7 mouse cellular contexts compared by ENCODE assay signal in the genomic region with DNA sequence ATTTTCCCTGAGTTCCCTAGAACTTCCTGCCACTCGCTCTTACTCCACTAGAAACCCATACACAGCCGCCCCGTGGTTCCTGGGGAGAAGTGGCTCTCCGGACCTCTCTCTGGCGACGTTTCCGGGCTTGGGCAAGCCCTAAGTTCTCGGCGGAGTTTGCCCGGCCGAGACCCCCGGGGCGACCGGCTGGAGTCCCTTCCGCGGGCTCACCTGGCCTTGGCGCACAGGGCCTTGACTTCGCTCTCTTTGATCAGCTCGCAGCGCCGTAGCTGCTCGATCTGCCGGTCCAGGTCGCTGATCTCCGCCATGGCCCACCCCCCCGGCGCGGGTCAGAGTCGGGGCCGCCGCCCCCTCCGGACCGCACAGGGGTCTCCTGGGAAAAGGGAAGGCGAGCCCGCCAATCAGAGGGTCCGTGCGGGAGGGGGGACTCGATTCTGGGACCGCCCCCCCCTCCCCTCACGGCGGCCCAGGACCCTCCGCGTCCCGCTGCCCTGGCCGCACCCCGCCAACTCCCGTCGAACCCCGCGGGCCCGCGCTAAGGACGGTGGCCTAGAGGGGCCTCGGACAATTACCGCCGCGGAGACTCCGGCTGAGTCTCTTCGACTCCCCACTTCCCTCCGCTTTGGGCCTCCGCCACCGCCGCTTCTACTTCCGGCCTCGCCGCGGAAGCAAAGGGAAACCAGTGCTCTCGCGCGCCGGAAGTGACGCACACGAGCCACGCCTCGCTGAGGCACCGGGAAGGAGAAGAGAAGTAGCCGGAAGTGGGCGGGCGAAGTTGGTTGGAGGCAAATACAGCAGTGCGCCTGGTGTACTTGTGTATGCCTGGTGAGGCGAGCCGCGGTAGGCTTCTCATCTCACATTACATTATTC. TPM values are rescaled to one million over a fixed set of nuclear protein-coding genes. Genes with fewer than 3 reads are reported as not detected.
A peak's percentile ranks its signal among the peaks of the same experiment; 100 is the strongest.
DNase-seq lines count a peak whose midpoint lies in the region; ATAC-seq lines count a peak whose summit lies in the region.

Ppp4c (minus strand) TSS at position 646 of the 870 bp plus-strand sequence.

- peak within 1 kb of the TSS; percentile 91 for H3K27ac ChIP-seq in embryonic facial prominence, embryonic 11.5 days (replicated peaks; ENCODE audit: low read depth, low read length)
- H3K27ac ChIP-seq in limb, embryonic 11.5 days (replicated peaks; ENCODE audit: low read depth, low read length) = peak within 1 kb of the TSS; percentile 96
- H3K27ac ChIP-seq in midbrain, embryonic 14.5 days (replicated peaks; ENCODE audit: low read depth, low read length) = peak within 1 kb of the TSS; percentile 92

- H3K4me1 ChIP-seq in embryonic facial prominence, embryonic 11.5 days (ENCODE audit: control insufficient read depth, insufficient read depth, low read length) = no peaks in the 10 kb centered on the region; the same call in 1 of the 2 replicates
- H3K4me1 ChIP-seq in limb, embryonic 11.5 days (ENCODE audit: control insufficient read depth, insufficient read depth, low read length) = peaks cover 11% of the 10 kb centered on the region
- peaks cover 17% of the 10 kb centered on the region for H3K4me1 ChIP-seq in midbrain, embryonic 14.5 days (ENCODE audit: control insufficient read depth, insufficient read depth, low read length)

- peak within 1 kb of the TSS; percentile 57 for H3K4me2 ChIP-seq in embryonic facial prominence, embryonic 11.5 days (ENCODE audit: low read depth, low read length)
- peak within 1 kb of the TSS; percentile 53 for H3K4me2 ChIP-seq in limb, embryonic 11.5 days (ENCODE audit: low read depth, severe bottlenecking)
- H3K4me2 ChIP-seq in midbrain, embryonic 14.5 days (ENCODE audit: low read length) = peak within 1 kb of the TSS; percentile 70

- H3K4me3 ChIP-seq in embryonic facial prominence, embryonic 11.5 days (ENCODE audit: low read depth, low read length) = peak within 1 kb of the TSS; percentile 79
- peak within 1 kb of the TSS; percentile 74 for H3K4me3 ChIP-seq in limb, embryonic 11.5 days (ENCODE audit: low read depth, low read length)
- peak within 1 kb of the TSS; percentile 97 for H3K4me3 ChIP-seq in midbrain, embryonic 14.5 days (replicated peaks; ENCODE audit: low read depth, low read length)

- peaks cover 27% of the 10 kb centered on the region for H3K36me3 ChIP-seq in embryonic facial prominence, embryonic 11.5 days (replicated peaks; ENCODE audit: control insufficient read depth, insufficient read depth, low read depth, low read length)
- peaks cover 45% of the 10 kb centered on the region for H3K36me3 ChIP-seq in limb, embryonic 11.5 days (ENCODE audit: control insufficient read depth, insufficient read depth, low read length)
- peaks cover 63% of the 10 kb centered on the region for H3K36me3 ChIP-seq in midbrain, embryonic 14.5 days (ENCODE audit: control insufficient read depth, insufficient read depth, low read length)

- no peaks in the 10 kb centered on the region for H3K9me3 ChIP-seq in embryonic facial prominence, embryonic 11.5 days (replicated peaks; ENCODE audit: control insufficient read depth, low read length)
- no peaks in the 10 kb centered on the region for H3K9me3 ChIP-seq in limb, embryonic 11.5 days (ENCODE audit: control insufficient read depth, low read length)
- no peaks in the 10 kb centered on the region for H3K9me3 ChIP-seq in midbrain, embryonic 14.5 days (ENCODE audit: control insufficient read depth, low read length)

- no peaks in the 10 kb centered on the region for H3K27me3 ChIP-seq in embryonic facial prominence, embryonic 11.5 days (ENCODE audit: control insufficient read depth, insufficient read depth, low read length)
- no peaks in the 10 kb centered on the region for H3K27me3 ChIP-seq in limb, embryonic 11.5 days (ENCODE audit: control insufficient read depth, insufficient read depth, low read length)
- no peaks in the 10 kb centered on the region for H3K27me3 ChIP-seq in midbrain, embryonic 14.5 days (ENCODE audit: control insufficient read depth, insufficient read depth, low read length)

- under 1% methylated on average over 75 of the region's 83 CpGs for WGBS in embryonic facial prominence, embryonic 11.5 days
- WGBS in limb, embryonic 11.5 days = under 1% methylated on average over 66 of the region's 83 CpGs
- WGBS in midbrain, embryonic 14.5 days = under 1% methylated on average over 80 of the region's 83 CpGs

- peak within 1 kb of the TSS; percentile 87 for H3K9ac ChIP-seq in embryonic facial prominence, embryonic 11.5 days (replicated peaks; ENCODE audit: low read length)
- peak within 1 kb of the TSS; percentile 85 for H3K9ac ChIP-seq in limb, embryonic 11.5 days (ENCODE audit: low read length)
- H3K9ac ChIP-seq in midbrain, embryonic 14.5 days (replicated peaks; ENCODE audit: low read length) = peak within 1 kb of the TSS; percentile 83

- ATAC-seq in embryonic facial prominence, embryonic 11.5 days (replicated peaks; ENCODE audit: insufficient number of reproducible peaks, low FRiP score, low TSS enrichment, low read depth) = peak; percentile 87
- ATAC-seq in limb, embryonic 11.5 days (ENCODE audit: insufficient number of reproducible peaks, low FRiP score, low TSS enrichment, low read depth) = peak; percentile 90
- ATAC-seq in midbrain, embryonic 14.5 days (ENCODE audit: low FRiP score, low TSS enrichment) = peak; percentile 93

- peak; percentile 98 for DNase-seq in adrenal gland, postnatal 14 days
- DNase-seq in embryonic facial prominence, embryonic 11.5 days (ENCODE audit: low spot score) = peak; percentile 99
- DNase-seq in heart, adult 11 months = peak; percentile 100
- DNase-seq in kidney, adult 18-20 months = peak; percentile 96
- peak; percentile 99 for DNase-seq in limb, embryonic 11.5 days (ENCODE audit: low spot score)
- peak; percentile 100 for DNase-seq in midbrain, embryonic 14.5 days
- peak; percentile 94 for DNase-seq in spleen, adult 18-20 months

RNA-seq across cellular contexts. Expression of gene Ppp4c, which starts in this region (rescaled TPM):
- 94.7 and 109 TPM in 2 replicates for total RNA-seq in adrenal gland, postnatal 14 days (2021)
- polyA plus RNA-seq in embryonic facial prominence, embryonic 11.5 days (2014; fragmentation: Nextera tagmentation; extraction: Ambion mirVana) = 374 and 401 TPM in 2 replicates
- 400 and 426 TPM in 2 replicates for polyA plus RNA-seq in limb, embryonic 11.5 days (2014; fragmentation: Nextera tagmentation; extraction: Ambion mirVana)
- polyA plus RNA-seq in midbrain, embryonic 14.5 days (2014; fragmentation: Nextera tagmentation; extraction: Ambion mirVana) = 210 and 212 TPM in 2 replicates

Comparison
In these comparisons a context has a peak if more than half of its experiments do, and no peak if none do; other contexts are left out.
1. Peak in every context shown above with its lines: DNase-seq, ATAC-seq, H3K4me3 ChIP-seq and H3K27ac ChIP-seq.